Mouse (Mus musculus) liver, embryonic 12.5 days (tissue): ENCODE results near the gene Rbpms2. TPM values are rescaled to one million over a fixed set of nuclear protein-coding genes. Genes with fewer than 3 reads are reported as not detected.

Experiments
- ATAC-seq: fragments of 200-750 bp; cut with Nextera tagmentation; 2 replicates; pipeline ENCODE4 v1.8.0; 2017; ENCODE audit warnings: moderate number of reproducible peaks, mild to moderate bottlenecking, moderate library complexity
- H3K27ac ChIP-seq: fragments of 300-500 bp; sonication (generic); 2 replicates; pipeline ENCODE4 v1.5.1; 2016; ENCODE audit warnings: mild to moderate bottlenecking
- H3K27me3 ChIP-seq: fragments of 300-500 bp; sonication (generic); replicated peaks from 2 replicates; pipeline ENCODE4 v1.6.1; 2016; ENCODE audit warnings: mild to moderate bottlenecking, moderate library complexity
- H3K36me3 ChIP-seq: fragments of 300-500 bp; sonication (generic); 2 replicates; pipeline ENCODE4 v1.6.1; 2016; ENCODE audit warnings: mild to moderate bottlenecking, moderate library complexity
- H3K4me1 ChIP-seq: fragments of 300-500 bp; sonication (generic); 2 replicates; pipeline ENCODE4 v1.6.1; 2016
- H3K4me2 ChIP-seq: fragments of 300-500 bp; sonication (generic); 2 replicates; pipeline ENCODE4 v1.6.1; 2016; ENCODE audit warnings: mild to moderate bottlenecking, moderate library complexity
- H3K4me3 ChIP-seq: fragments of 300-500 bp; sonication (generic); 2 replicates; pipeline ENCODE4 v1.5.1; 2016; ENCODE audit warnings: mild to moderate bottlenecking, moderate library complexity
- H3K9ac ChIP-seq: fragments of 300-500 bp; sonication (generic); 2 replicates; pipeline ENCODE4 v1.6.1; 2016; ENCODE audit warnings: mild to moderate bottlenecking, moderate library complexity
- H3K9me3 ChIP-seq: fragments of 300-500 bp; sonication (generic); replicated peaks from 2 replicates; pipeline ENCODE4 v1.6.1; 2016; ENCODE audit warnings: mild to moderate bottlenecking, moderate library complexity
- WGBS: fragments of 180-500 bp; shearing (Covaris S2); methylation state at CpG from one replicate; pipeline ENCODE4 v1.1.7; 2016; ENCODE audit not compliant: insufficient replicate concordance; 5-methylcytosine and 5-hydroxymethylcytosine counted together
- polyA plus RNA-seq: library from polyadenylated mRNA; unstranded; fragments of >200 nt; fragmentation: Nextera tagmentation; extraction: Ambion mirVana; gene quantifications from 2 replicates; pipeline ENCODE4 v1.2.1, GENCODE M21; 2016

Gene Rbpms2
- 19.2 and 19.3 TPM in 2 replicates for polyA plus RNA-seq

- Histone ChIP-seq H3K27ac (peak within 1 kb of the TSS; percentile 60; the same call in 1 of the 2 replicates), H3K9ac (peak within 1 kb of the TSS; percentile 67), H3K36me3 (no peaks in the 10 kb centered on the region), H3K9me3 (no peaks in the 10 kb centered on the region), H3K4me1 (peaks cover 29% of the 10 kb centered on the region), H3K27me3 (peaks cover 84% of the 10 kb centered on the region), H3K4me2 (peak within 1 kb of the TSS; percentile 86), H3K4me3 (peak within 1 kb of the TSS; percentile 64)
- ATAC-seq, result no peak
- 2% methylated on average over 39 of the region's 40 CpGs for WGBS
These were observed at the start of gene Rbpms2 for GRCm38 (mm10) chr9:65629025-65629766. Gene Rbpms2 (plus strand): TSS chr9:65629648.

- no peaks in the 10 kb centered on the region for H3K9me3 ChIP-seq
- H3K4me2 ChIP-seq, result peak within 1 kb of the TSS; percentile 83
- WGBS, result 1% methylated on average over 43 of the region's 45 CpGs
- peak within 1 kb of the TSS; percentile 96 for H3K9ac ChIP-seq
- H3K4me1 ChIP-seq, result peaks cover 70% of the 10 kb centered on the region
- H3K4me3 ChIP-seq, result peak within 1 kb of the TSS; percentile 92
- H3K27me3 ChIP-seq, result no peaks in the 10 kb centered on the region
- H3K36me3 ChIP-seq, result peaks cover 24% of the 10 kb centered on the region
- ATAC-seq, result peak; percentile 75
- H3K27ac ChIP-seq, result peak within 1 kb of the TSS; percentile 90
These were observed 49.6 kb upstream of the Rbpms2 start, which contains the start of gene Plekho2 for GRCm38 (mm10) chr9:65579781-65580371. Gene Plekho2 (minus strand): TSS chr9:65580040.

- 4% methylated on average over 19 of the region's 29 CpGs for WGBS
- H3K27ac ChIP-seq, result peak overlapping the region; percentile 90
- ATAC-seq, result peak; percentile 53
- peak overlapping the region; percentile 92 for H3K4me3 ChIP-seq
- peak overlapping the region; percentile 71 for H3K9ac ChIP-seq
- no peaks in the 10 kb centered on the region for H3K27me3 ChIP-seq
- no peaks in the 10 kb centered on the region for H3K9me3 ChIP-seq
- H3K36me3 ChIP-seq, result peaks cover 24% of the 10 kb centered on the region
- H3K4me1 ChIP-seq, result peaks cover 63% of the 10 kb centered on the region
- peak overlapping the region; percentile 83 for H3K4me2 ChIP-seq
These were observed 48.8 kb upstream of the Rbpms2 start for GRCm38 (mm10) chr9:65580401-65581256.

- Histone ChIP-seq H3K27me3 (no peaks in the 10 kb centered on the region), H3K9ac (0 out of 2 replicates have a peak overlapping the region, but pooled peaks have one; percentile 10), H3K4me2 (peak overlapping the region; percentile 12; the same call in 1 of the 2 replicates), H3K36me3 (0 out of 2 replicates have a peak, but pooled peaks cover 4% of the 10 kb centered on the region), H3K9me3 (no peaks in the 10 kb centered on the region), H3K4me1 (peaks cover 54% of the 10 kb centered on the region), H3K4me3 (no peak overlapping the region), H3K27ac (peak overlapping the region; percentile 65)
- ATAC-seq, result no peak
- 4% methylated on average over 8 of the region's 8 CpGs for WGBS
These were observed 46.4 kb upstream of the Rbpms2 start for GRCm38 (mm10) chr9:65583045-65583444.

GRCm38 (mm10) chr9:65586406-65587269 lies 42.8 kb upstream of the Rbpms2 start, which contains the start of gene Pif1:
Gene Pif1 (plus strand): TSS chr9:65587160.
- Histone ChIP-seq H3K36me3 (peaks cover 32% of the 10 kb centered on the region), H3K4me2 (peak within 1 kb of the TSS; percentile 97), H3K27ac (peak within 1 kb of the TSS; percentile 87), H3K9ac (peak within 1 kb of the TSS; percentile 90), H3K4me3 (peak within 1 kb of the TSS; percentile 79), H3K9me3 (no peaks in the 10 kb centered on the region), H3K4me1 (peaks cover 57% of the 10 kb centered on the region), H3K27me3 (no peaks in the 10 kb centered on the region)
- peak; percentile 87 for ATAC-seq
- WGBS, result 9% methylated on average over 28 of the region's 28 CpGs

GRCm38 (mm10) chr9:65587270-65587572 lies 42.2 kb upstream of the Rbpms2 start:
- peak overlapping the region; percentile 90 for H3K9ac ChIP-seq
- ATAC-seq, result peak; percentile 10
- peaks cover 55% of the 10 kb centered on the region for H3K4me1 ChIP-seq
- no peaks in the 10 kb centered on the region for H3K27me3 ChIP-seq
- peak overlapping the region; percentile 87 for H3K27ac ChIP-seq
- under 1% methylated on average over 6 of the region's 6 CpGs for WGBS
- H3K4me2 ChIP-seq, result peak overlapping the region; percentile 97
- H3K36me3 ChIP-seq, result peaks cover 37% of the 10 kb centered on the region
- H3K9me3 ChIP-seq, result no peaks in the 10 kb centered on the region
- H3K4me3 ChIP-seq, result peak overlapping the region; percentile 79

GRCm38 (mm10) chr9:65587573-65588358 lies 41.7 kb upstream of the Rbpms2 start:
- Histone ChIP-seq H3K27me3 (no peaks in the 10 kb centered on the region), H3K4me2 (peak overlapping the region; percentile 97), H3K4me1 (peaks cover 50% of the 10 kb centered on the region), H3K27ac (peak overlapping the region; percentile 87), H3K4me3 (peak overlapping the region; percentile 79), H3K9me3 (no peaks in the 10 kb centered on the region), H3K9ac (peak overlapping the region; percentile 90), H3K36me3 (peaks cover 43% of the 10 kb centered on the region)
- WGBS, result under 1% methylated on average over 64 of the region's 64 CpGs
- peak; percentile 50 for ATAC-seq

GRCm38 (mm10) chr9:65589091-65589490 lies 40.4 kb upstream of the Rbpms2 start:
- peaks cover 56% of the 10 kb centered on the region for H3K36me3 ChIP-seq
- no peak for ATAC-seq

GRCm38 (mm10) chr9:65592721-65593120 lies 36.7 kb upstream of the Rbpms2 start:
- Histone ChIP-seq H3K9ac (no peak overlapping the region), H3K27me3 (no peaks in the 10 kb centered on the region), H3K36me3 (peaks cover 75% of the 10 kb centered on the region), H3K27ac (no peak overlapping the region), H3K4me2 (no peak overlapping the region), H3K4me1 (peaks cover 26% of the 10 kb centered on the region), H3K9me3 (no peaks in the 10 kb centered on the region), H3K4me3 (no peak overlapping the region)
- ATAC-seq, result no peak
- WGBS, result 85% methylated on average over 3 of the region's 3 CpGs

More at GRCm38 (mm10) chr9:65589091-65589490, 40.4 kb upstream of the Rbpms2 start:
- H3K9ac ChIP-seq, result peak overlapping the region; percentile 90
- peaks cover 43% of the 10 kb centered on the region for H3K4me1 ChIP-seq
- 85% methylated on average over 3 of the region's 3 CpGs for WGBS
- no peaks in the 10 kb centered on the region for H3K27me3 ChIP-seq
- no peaks in the 10 kb centered on the region for H3K9me3 ChIP-seq
- H3K4me2 ChIP-seq, result peak overlapping the region; percentile 97
- peak overlapping the region; percentile 79 for H3K4me3 ChIP-seq
- H3K27ac ChIP-seq, result no peak overlapping the region

GRCm38 (mm10) chr9:65593596-65593995 lies 35.9 kb upstream of the Rbpms2 start:
- Histone ChIP-seq H3K4me2 (no peak overlapping the region), H3K27me3 (no peaks in the 10 kb centered on the region), H3K9me3 (no peaks in the 10 kb centered on the region), H3K4me3 (no peak overlapping the region), H3K36me3 (peaks cover 71% of the 10 kb centered on the region), H3K9ac (no peak overlapping the region), H3K27ac (no peak overlapping the region), H3K4me1 (peaks cover 17% of the 10 kb centered on the region)
- no peak for ATAC-seq
- WGBS, result 85% methylated on average over 9 of the region's 9 CpGs
